In genomic region chr7:29212199-29212765, GRCm38 (mm10) we compare ENCODE assay signal across 7 mouse cellular contexts. TPM values are rescaled to one million over a fixed set of nuclear protein-coding genes. Genes with fewer than 3 reads are reported as not detected.
DNase-seq lines count a peak whose midpoint lies in the region; ATAC-seq and TF ChIP-seq lines count a peak whose summit lies in the region.

No protein-coding gene starts in this region.

- TF ChIP-seq POLR2A in CH12.LX (IDR thresholded peaks at IDR 0.05; ENCODE audit: low read depth, low read length) = no peak
- no peak for TF ChIP-seq POLR2A in thymus, adult 2 months (IDR thresholded peaks at IDR 0.05; ENCODE audit: control insufficient read depth, extremely low read depth, insufficient read depth, low read length, poor library complexity)

- H3K27ac ChIP-seq in CH12.LX (ENCODE audit: insufficient read depth, low read depth) = peak overlapping the region; percentile 47
- H3K27ac ChIP-seq in heart, postnatal 0 days (ENCODE audit: low read depth) = peak overlapping the region; percentile 76; the same call in 1 of the 2 replicates
- peak overlapping the region; percentile 72; the same call in 1 of the 2 replicates for H3K27ac ChIP-seq in liver, embryonic 13.5 days
- no peak overlapping the region for H3K27ac ChIP-seq in neural tube, embryonic 14.5 days (ENCODE audit: low read depth, low read length)
- no peak overlapping the region for H3K27ac ChIP-seq in thymus, adult 2 months (ENCODE audit: control insufficient read depth, insufficient read depth, low read length)

- DNase-seq in CH12.LX (ENCODE audit: extremely low read depth) = peak; percentile 74
- no peak for DNase-seq in G1E (ENCODE audit: low spot score)
- DNase-seq in heart, postnatal 0 days (ENCODE audit: low spot score) = no peak
- DNase-seq in liver, embryonic 13.5 days = peak; percentile 40
- DNase-seq in thymus, adult 2 months = no peak
- DNase-seq in cerebellum, postnatal 36 days = no peak

- TF ChIP-seq EP300 in CH12.LX (IDR thresholded peaks at IDR 0.05; ENCODE audit: low read length) = no peak
- no peak for TF ChIP-seq EP300 in heart, postnatal 0 days (IDR thresholded peaks at IDR 0.05; ENCODE audit: low read depth)

- no peak for ATAC-seq in G1E (ENCODE audit: extremely low read depth, insufficient number of reproducible peaks, low FRiP score, poor library complexity, severe bottlenecking)
- no peak for ATAC-seq in heart, postnatal 0 days (ENCODE audit: insufficient read depth, low read depth)
- no peak for ATAC-seq in liver, embryonic 13.5 days (ENCODE audit: low read depth)
- ATAC-seq in neural tube, embryonic 14.5 days (ENCODE audit: low read depth) = no peak

- H3K9me3 ChIP-seq in CH12.LX (replicated peaks; ENCODE audit: low read length) (peaks cover 9% of the 10 kb centered on the region), G1E (replicated peaks) (peaks cover 19% of the 10 kb centered on the region)
- 0 out of 2 replicates have a peak, but pooled peaks cover 19% of the 10 kb centered on the region for H3K9me3 ChIP-seq in heart, postnatal 0 days (replicated peaks; ENCODE audit: control insufficient read depth, low read length)
- H3K9me3 ChIP-seq in liver, embryonic 13.5 days (replicated peaks) = no peaks in the 10 kb centered on the region
- no peaks in the 10 kb centered on the region for H3K9me3 ChIP-seq in neural tube, embryonic 14.5 days (ENCODE audit: control insufficient read depth, low read length)

- H3K4me1 ChIP-seq in CH12.LX (ENCODE audit: control insufficient read depth in 1 of 2, insufficient read depth in 2 of 2) = peaks cover 0 to 10% of the 10 kb centered on the region in 2 experiments; a peak in 2 of 4 replicates
- peaks cover 17% of the 10 kb centered on the region for H3K4me1 ChIP-seq in G1E (ENCODE audit: insufficient read depth, low read depth, low read length)
- H3K4me1 ChIP-seq in heart, postnatal 0 days (ENCODE audit: control insufficient read depth, insufficient read depth) = peaks cover 6% of the 10 kb centered on the region
- H3K4me1 ChIP-seq in liver, embryonic 13.5 days (replicated peaks) = peaks cover 21% of the 10 kb centered on the region
- H3K4me1 ChIP-seq in neural tube, embryonic 14.5 days (ENCODE audit: control insufficient read depth, insufficient read depth, low read length) = no peaks in the 10 kb centered on the region
- H3K4me1 ChIP-seq in thymus, adult 2 months (replicated peaks; ENCODE audit: control insufficient read depth, insufficient read depth, low read length) = peaks cover 7% of the 10 kb centered on the region

- H3K27me3 ChIP-seq in CH12.LX (replicated peaks) (no peaks in the 10 kb centered on the region), G1E (ENCODE audit: insufficient read depth, low read length) (no peaks in the 10 kb centered on the region)
- peaks cover 16% of the 10 kb centered on the region for H3K27me3 ChIP-seq in heart, postnatal 0 days (ENCODE audit: control insufficient read depth, insufficient read depth, low read length)
- H3K27me3 ChIP-seq in liver, embryonic 13.5 days = no peaks in the 10 kb centered on the region
- H3K27me3 ChIP-seq in neural tube, embryonic 14.5 days (ENCODE audit: control insufficient read depth, insufficient read depth, low read length) = no peaks in the 10 kb centered on the region
- H3K27me3 ChIP-seq in thymus, adult 2 months (ENCODE audit: control insufficient read depth, insufficient read depth, low read length) = no peaks in the 10 kb centered on the region

- peak overlapping the region; percentile 40 to 52 (median 52) for H3K4me3 ChIP-seq in CH12.LX (replicated peaks in 1 of 3; ENCODE audit: low read depth in 2 of 3, low read length in 2 of 3, poor library complexity in 1 of 3)
- H3K4me3 ChIP-seq in G1E (ENCODE audit: low read depth, low read length) = peak overlapping the region; percentile 71
- no peak overlapping the region for H3K4me3 ChIP-seq in heart, postnatal 0 days (ENCODE audit: low read depth, low read length)
- H3K4me3 ChIP-seq in liver, embryonic 13.5 days (replicated peaks) = peak overlapping the region; percentile 50
- H3K4me3 ChIP-seq in neural tube, embryonic 14.5 days (ENCODE audit: low read depth, low read length) = 0 out of 2 replicates have a peak overlapping the region, but pooled peaks have one; percentile 23
- H3K4me3 ChIP-seq in thymus, adult 2 months (ENCODE audit: control insufficient read depth, insufficient read depth, low read length) = no peak overlapping the region

- H3K9ac ChIP-seq in CH12.LX (ENCODE audit: insufficient read depth, low read depth) = no peak overlapping the region
- no peak overlapping the region for H3K9ac ChIP-seq in heart, postnatal 0 days (replicated peaks; ENCODE audit: low read depth, low read length)
- H3K9ac ChIP-seq in liver, embryonic 13.5 days = 0 out of 2 replicates have a peak overlapping the region, but pooled peaks have one; percentile 39
- no peak overlapping the region for H3K9ac ChIP-seq in neural tube, embryonic 14.5 days (replicated peaks; ENCODE audit: low read depth, low read length)

- TF ChIP-seq CTCF in CH12.LX (conservative IDR thresholded peaks at IDR 0.05 in 1 of 2, IDR thresholded peaks at IDR 0.05 in 1 of 2; ENCODE audit: low read depth in 2 of 2, low read length in 2 of 2) = no peak
- TF ChIP-seq CTCF in G1E (IDR thresholded peaks at IDR 0.05; ENCODE audit: low read depth, low read length) = no peak
- TF ChIP-seq CTCF in heart, postnatal 0 days (IDR thresholded peaks at IDR 0.05; ENCODE audit: low read depth) = no peak
- no peak for TF ChIP-seq CTCF in thymus, adult 2 months (IDR thresholded peaks at IDR 0.05; ENCODE audit: borderline replicate concordance, control insufficient read depth, extremely low read depth, insufficient read depth, low read length, poor library complexity)

- dilution Hi-C loops in CH12.LX (cut with MboI; ENCODE audit: extremely low pct_ligation_motif_present, extremely low pct_unique_long_range_greater_than_20kb, low sequenced_read_pairs) = no loop called here

- H3K36me3 ChIP-seq in CH12.LX (replicated peaks in 1 of 2; ENCODE audit: control insufficient read depth in 1 of 2, insufficient read depth in 1 of 2, low read length in 1 of 2) (no peaks in the 10 kb centered on the region), G1E (replicated peaks) (no peaks in the 10 kb centered on the region)
- H3K36me3 ChIP-seq in heart, postnatal 0 days (replicated peaks; ENCODE audit: control insufficient read depth, insufficient read depth, low read length) = no peaks in the 10 kb centered on the region
- H3K36me3 ChIP-seq in liver, embryonic 13.5 days = no peaks in the 10 kb centered on the region
- H3K36me3 ChIP-seq in neural tube, embryonic 14.5 days (ENCODE audit: control insufficient read depth, insufficient read depth, low read length) = no peaks in the 10 kb centered on the region
- H3K36me3 ChIP-seq in thymus, adult 2 months (ENCODE audit: control insufficient read depth, insufficient read depth, low read length) = no peaks in the 10 kb centered on the region

- H3K79me2 ChIP-seq in CH12.LX (replicated peaks; ENCODE audit: control insufficient read depth, extremely low read depth, insufficient read depth, poor library complexity, severe bottlenecking) = no peaks in the 10 kb centered on the region

- WGBS in heart, postnatal 0 days = 19% methylated on average over 26 of the region's 26 CpGs
- 9% methylated on average over 26 of the region's 26 CpGs for WGBS in liver, embryonic 13.5 days (ENCODE audit: insufficient replicate concordance)
- 9% methylated on average over 26 of the region's 26 CpGs for WGBS in neural tube, embryonic 14.5 days
- 91% methylated on average over 26 of the region's 26 CpGs for WGBS in thymus, adult 2 months

- in situ Hi-C loops in CH12.LX (cut with MboI; ENCODE audit: low pct_ligation_motif_present, low pct_unique_long_range_greater_than_20kb, low sequenced_read_pairs) = loop anchor here (5.0 kb wide), 1 partner anchor 35 kb away; the partner anchor contains the start of gene 2200002D01Rik

- TF ChIP-seq RAD21 in CH12.LX (IDR thresholded peaks at IDR 0.05; ENCODE audit: low read depth, low read length) = no peak

- H3K4me2 ChIP-seq in CH12.LX (ENCODE audit: insufficient read depth, low read depth, poor library complexity, severe bottlenecking) = no peak overlapping the region
- peak overlapping the region; percentile 50 for H3K4me2 ChIP-seq in heart, postnatal 0 days (ENCODE audit: low read depth, low read length)
- peak overlapping the region; percentile 67 for H3K4me2 ChIP-seq in liver, embryonic 13.5 days
- peak overlapping the region; percentile 39; the same call in 1 of the 2 replicates for H3K4me2 ChIP-seq in neural tube, embryonic 14.5 days (ENCODE audit: low read depth, low read length)

RNA-seq across cellular contexts. Expression of gene Catsperg1, which starts 1.6 kb away (rescaled TPM):
- 0.38 and 0.93 TPM in 2 replicates for total RNA-seq in CH12.LX (2012; rRNA removed)
- total RNA-seq in CH12.LX (2014; rRNA removed) = 0.68 and 0.72 TPM in 2 replicates
- polyA plus RNA-seq in CH12.LX (2012; ENCODE audit: insufficient read length, low read depth) = 1.4 and 2.0 TPM in 2 replicates
- total RNA-seq in G1E (2014; fragmentation: Nextera tagmentation) = 3.0 and 12.0 TPM in 2 replicates
- 1.5 and 2.1 TPM in 2 replicates for total RNA-seq in G1E (2017)
- 0.04 and 0.06 TPM in 2 replicates for polyA plus RNA-seq in G1E (2012)
- total RNA-seq in heart, postnatal 0 days (2014; rRNA removed; ENCODE audit: low replicate concordance) = 1.2 TPM in 1 of 2 replicates, not detected in the other
- 0.14 TPM in 2 replicates for polyA plus RNA-seq in heart, postnatal 0 days (2015; fragmentation: Nextera tagmentation; extraction: Ambion mirVana)
- polyA plus RNA-seq in liver, embryonic 13.5 days (2015; fragmentation: Nextera tagmentation; extraction: Ambion mirVana) = 0.09 and 0.22 TPM in 2 replicates
- polyA plus RNA-seq in neural tube, embryonic 14.5 days (2014; fragmentation: Nextera tagmentation; extraction: Ambion mirVana) = 2.5 and 3.8 TPM in 2 replicates
- 1.7 and 2.5 TPM in 2 replicates for polyA plus RNA-seq in thymus, adult 2 months (2012; rRNA removed)

RNA-seq across cellular contexts. Expression of gene Kcnk6, which starts 20.0 kb away (rescaled TPM):
- total RNA-seq in CH12.LX (2012; rRNA removed) (4.0 TPM in 2 replicates), CH12.LX (2014; rRNA removed) (1.2 and 2.2 TPM in 2 replicates), G1E (2014; fragmentation: Nextera tagmentation) (not detected in 2 replicates), G1E (2017) (0.12 TPM in 1 of 2 replicates, not detected in the other)
- polyA plus RNA-seq in CH12.LX (2012; ENCODE audit: insufficient read length, low read depth) (1.2 and 1.9 TPM in 2 replicates), G1E (2012) (not detected in 2 replicates)
- 6.3 and 27.4 TPM in 2 replicates for total RNA-seq in heart, postnatal 0 days (2014; rRNA removed; ENCODE audit: low replicate concordance)
- 0.88 and 0.96 TPM in 2 replicates for polyA plus RNA-seq in heart, postnatal 0 days (2015; fragmentation: Nextera tagmentation; extraction: Ambion mirVana)
- 1.5 and 1.6 TPM in 2 replicates for polyA plus RNA-seq in liver, embryonic 13.5 days (2015; fragmentation: Nextera tagmentation; extraction: Ambion mirVana)
- 0.32 and 0.52 TPM in 2 replicates for polyA plus RNA-seq in neural tube, embryonic 14.5 days (2014; fragmentation: Nextera tagmentation; extraction: Ambion mirVana)
- polyA plus RNA-seq in thymus, adult 2 months (2012; rRNA removed) = 34.7 and 37.5 TPM in 2 replicates

RNA-seq across cellular contexts. Expression of gene Yif1b, which starts 25.8 kb away (rescaled TPM):
- total RNA-seq in CH12.LX (2012; rRNA removed) (84.2 and 99.4 TPM in 2 replicates), CH12.LX (2014; rRNA removed) (61.6 and 69.4 TPM in 2 replicates), G1E (2014; fragmentation: Nextera tagmentation) (114 and 133 TPM in 2 replicates), G1E (2017) (27.8 and 31.3 TPM in 2 replicates)
- polyA plus RNA-seq in CH12.LX (2012; ENCODE audit: insufficient read length, low read depth) (61.0 and 63.0 TPM in 2 replicates), G1E (2012) (228 and 275 TPM in 2 replicates)
- total RNA-seq in heart, postnatal 0 days (2014; rRNA removed; ENCODE audit: low replicate concordance) = 174 and 194 TPM in 2 replicates
- polyA plus RNA-seq in heart, postnatal 0 days (2015; fragmentation: Nextera tagmentation; extraction: Ambion mirVana) = 121 and 125 TPM in 2 replicates
- polyA plus RNA-seq in liver, embryonic 13.5 days (2015; fragmentation: Nextera tagmentation; extraction: Ambion mirVana) = 49.5 and 51.2 TPM in 2 replicates
- polyA plus RNA-seq in neural tube, embryonic 14.5 days (2014; fragmentation: Nextera tagmentation; extraction: Ambion mirVana) = 95.3 and 104 TPM in 2 replicates
- polyA plus RNA-seq in thymus, adult 2 months (2012; rRNA removed) = 143 and 146 TPM in 2 replicates

RNA-seq across cellular contexts. Expression of gene Psmd8, which starts 31.8 kb away (rescaled TPM):
- 321 and 335 TPM in 2 replicates for total RNA-seq in CH12.LX (2012; rRNA removed)
- total RNA-seq in CH12.LX (2014; rRNA removed) = 455 and 479 TPM in 2 replicates
- polyA plus RNA-seq in CH12.LX (2012; ENCODE audit: insufficient read length, low read depth) = 308 and 348 TPM in 2 replicates
- total RNA-seq in G1E (2014; fragmentation: Nextera tagmentation) = 157 TPM in 2 replicates
- total RNA-seq in G1E (2017) = 187 and 209 TPM in 2 replicates
- polyA plus RNA-seq in G1E (2012) = 103 and 111 TPM in 2 replicates
- total RNA-seq in heart, postnatal 0 days (2014; rRNA removed; ENCODE audit: low replicate concordance) = 296 and 383 TPM in 2 replicates
- 250 and 255 TPM in 2 replicates for polyA plus RNA-seq in heart, postnatal 0 days (2015; fragmentation: Nextera tagmentation; extraction: Ambion mirVana)
- polyA plus RNA-seq in liver, embryonic 13.5 days (2015; fragmentation: Nextera tagmentation; extraction: Ambion mirVana) = 136 and 155 TPM in 2 replicates
- polyA plus RNA-seq in neural tube, embryonic 14.5 days (2014; fragmentation: Nextera tagmentation; extraction: Ambion mirVana) = 301 and 308 TPM in 2 replicates
- polyA plus RNA-seq in thymus, adult 2 months (2012; rRNA removed) = 254 and 284 TPM in 2 replicates

RNA-seq across cellular contexts. Expression of gene 2200002D01Rik, which starts 36.0 kb away (rescaled TPM):
- total RNA-seq in CH12.LX (2012; rRNA removed) (3.7 and 5.8 TPM in 2 replicates), CH12.LX (2014; rRNA removed) (not detected in 2 replicates), G1E (2014; fragmentation: Nextera tagmentation) (not detected in 2 replicates), G1E (2017) (0.12 and 0.22 TPM in 2 replicates)
- polyA plus RNA-seq in CH12.LX (2012; ENCODE audit: insufficient read length, low read depth) (not detected in 2 replicates), G1E (2012) (not detected in 2 replicates)
- total RNA-seq in heart, postnatal 0 days (2014; rRNA removed; ENCODE audit: low replicate concordance) = 0.42 and 1.5 TPM in 2 replicates
- polyA plus RNA-seq in heart, postnatal 0 days (2015; fragmentation: Nextera tagmentation; extraction: Ambion mirVana) = 11.8 and 14.0 TPM in 2 replicates
- polyA plus RNA-seq in liver, embryonic 13.5 days (2015; fragmentation: Nextera tagmentation; extraction: Ambion mirVana) = 3.1 and 4.4 TPM in 2 replicates
- polyA plus RNA-seq in neural tube, embryonic 14.5 days (2014; fragmentation: Nextera tagmentation; extraction: Ambion mirVana) = 0.50 and 0.75 TPM in 2 replicates
- 3.6 and 3.7 TPM in 2 replicates for polyA plus RNA-seq in thymus, adult 2 months (2012; rRNA removed)

Comparison
In these comparisons a context has a peak if more than half of its experiments do, and no peak if none do; other contexts are left out.
1. DNase-seq: peak in CH12.LX (single experiment) and liver, embryonic 13.5 days (single experiment); none in G1E (single experiment), heart, postnatal 0 days (single experiment), thymus, adult 2 months (single experiment) and cerebellum, postnatal 36 days (0 of 2).
2. H3K27ac ChIP-seq: peak in CH12.LX (single experiment), heart, postnatal 0 days (single experiment) and liver, embryonic 13.5 days (single experiment); none in neural tube, embryonic 14.5 days (single experiment) and thymus, adult 2 months (single experiment).
3. H3K4me3 ChIP-seq: peak in CH12.LX (3 of 3), G1E (single experiment), liver, embryonic 13.5 days (single experiment) and neural tube, embryonic 14.5 days (single experiment); none in heart, postnatal 0 days (single experiment) and thymus, adult 2 months (single experiment).
4. RNA of gene Kcnk6, which starts 20.0 kb away (polyA plus RNA-seq): 34.7 to 37.5 TPM in thymus, adult 2 months; 1.2 to 1.9 TPM in CH12.LX, 1.5 to 1.6 TPM in liver, embryonic 13.5 days, 0.88 to 0.96 TPM in heart, postnatal 0 days, 0.32 to 0.52 TPM in neural tube, embryonic 14.5 days and not detected in G1E; every median in the first group is over 10 times any median in the second.